ENCODE assay signal across 10 mouse cellular contexts in genomic region chr19:58395785-58396603, GRCm38 (mm10). TPM values are rescaled to one million over a fixed set of nuclear protein-coding genes. Genes with fewer than 3 reads are reported as not detected.
A peak's percentile ranks its signal among the peaks of the same experiment; 100 is the strongest.
DNase-seq lines count a peak whose midpoint lies in the region; ATAC-seq and TF ChIP-seq lines count a peak whose summit lies in the region.
"Had no signal": no experiment of that assay in that cellular context is flagged by ENCODE, and none has a peak within 500 bp of the region (broad histone marks: within the 10 kb centered on the region; RNA-seq: fewer than 3 reads in every experiment).

No protein-coding gene starts in this region.

- H3K4me1 ChIP-seq in kidney, postnatal 0 days (replicated peaks; ENCODE audit: insufficient read depth, low read length), result peaks cover 9% of the 10 kb centered on the region
- H3K4me1 ChIP-seq in kidney, adult 2 months (ENCODE audit: control insufficient read depth, insufficient read depth, low read length), result peaks cover 6% of the 10 kb centered on the region
- peaks cover 26% of the 10 kb centered on the region for H3K4me1 ChIP-seq in embryonic facial prominence, embryonic 10.5 days
- H3K4me1 ChIP-seq in limb, embryonic 12.5 days (replicated peaks), result peaks cover 29% of the 10 kb centered on the region
- no peaks in the 10 kb centered on the region for H3K4me1 ChIP-seq in cerebellum, adult 2 months (ENCODE audit: control insufficient read depth, insufficient read depth, low read length)

- no peaks in the 10 kb centered on the region for H3K9me3 ChIP-seq in kidney, postnatal 0 days (replicated peaks; ENCODE audit: low read length)
- no peaks in the 10 kb centered on the region for H3K9me3 ChIP-seq in embryonic facial prominence, embryonic 10.5 days
- no peaks in the 10 kb centered on the region for H3K9me3 ChIP-seq in limb, embryonic 12.5 days

- TF ChIP-seq CTCF in kidney, postnatal 0 days (IDR thresholded peaks at IDR 0.05; ENCODE audit: low read depth), result no peak
- TF ChIP-seq CTCF in kidney, adult 2 months (conservative IDR thresholded peaks at IDR 0.05; ENCODE audit: insufficient read depth, insufficient read length, low read depth, low read length), result no peak
- TF ChIP-seq CTCF in cerebellum, adult 2 months (IDR thresholded peaks at IDR 0.05; ENCODE audit: borderline replicate concordance, insufficient read depth, low read depth, low read length), result no peak

- 12% methylated on average over 16 of the region's 16 CpGs for WGBS in kidney, postnatal 0 days
- WGBS in kidney, adult 2 months, result 29% methylated on average over 16 of the region's 16 CpGs
- WGBS in embryonic facial prominence, embryonic 10.5 days, result 30% methylated on average over 16 of the region's 16 CpGs
- 67% methylated on average over 16 of the region's 16 CpGs for WGBS in limb, embryonic 12.5 days
- WGBS in cerebellum, adult 2 months, result 58% methylated on average over 16 of the region's 16 CpGs

- DNase-seq in kidney, postnatal 0 days (ENCODE audit: low spot score), result peak; percentile 21
- DNase-seq in kidney, adult 2 months, result no peak
- DNase-seq in embryonic facial prominence, embryonic 10.5 days (ENCODE audit: low spot score), result peak; percentile 73
- DNase-seq in retina, embryonic 14.5 days (ENCODE audit: low spot score), result peak; percentile 46
- no peak for DNase-seq in frontal cortex, postnatal 10 days (ENCODE audit: low spot score in 2 of 2)
- DNase-seq in cerebellum, adult 2 months, result no peak
- DNase-seq: gastrocnemius, postnatal 14 days; lung, postnatal 4 days had no signal

- peak overlapping the region; percentile 32 for H3K4me2 ChIP-seq in kidney, postnatal 0 days (ENCODE audit: low read length)
- peak overlapping the region; percentile 10; the same call in 1 of the 2 replicates for H3K4me2 ChIP-seq in limb, embryonic 12.5 days

- peak overlapping the region; percentile 65 for H3K27ac ChIP-seq in kidney, postnatal 0 days
- H3K27ac ChIP-seq in kidney, adult 2 months (ENCODE audit: insufficient read depth, low read depth, low read length), result no peak overlapping the region
- H3K27ac ChIP-seq in embryonic facial prominence, embryonic 10.5 days (replicated peaks), result peak overlapping the region; percentile 87
- peak overlapping the region; percentile 72 for H3K27ac ChIP-seq in limb, embryonic 12.5 days
- no peak overlapping the region for H3K27ac ChIP-seq in cerebellum, adult 2 months (ENCODE audit: insufficient read depth, low read length)

- no peaks in the 10 kb centered on the region for H3K36me3 ChIP-seq in kidney, postnatal 0 days (ENCODE audit: insufficient read depth, low read length)
- no peaks in the 10 kb centered on the region for H3K36me3 ChIP-seq in kidney, adult 2 months (ENCODE audit: control insufficient read depth, insufficient read depth, low read length)
- H3K36me3 ChIP-seq in embryonic facial prominence, embryonic 10.5 days (replicated peaks), result no peaks in the 10 kb centered on the region
- no peaks in the 10 kb centered on the region for H3K36me3 ChIP-seq in limb, embryonic 12.5 days

- no peak overlapping the region for H3K9ac ChIP-seq in kidney, postnatal 0 days (ENCODE audit: low read depth, low read length)
- H3K9ac ChIP-seq in limb, embryonic 12.5 days (replicated peaks), result no peak overlapping the region

- ATAC-seq in kidney, postnatal 0 days (replicated peaks; ENCODE audit: low FRiP score, low read depth), result peak; percentile 44; the same call in 1 of the 2 replicates
- ATAC-seq in limb, embryonic 12.5 days (ENCODE audit: insufficient number of reproducible peaks, insufficient read depth, low FRiP score, low TSS enrichment, low read depth), result no peak; the same call in 1 of the 2 replicates
- no peak for ATAC-seq in megakaryocyte progenitor cell, adult 5-6 weeks (replicated peaks; ENCODE audit: poor library complexity)

- no peak for TF ChIP-seq POLR2A in kidney, adult 2 months (IDR thresholded peaks at IDR 0.05; ENCODE audit: low read depth, low read length)
- no peak for TF ChIP-seq POLR2A in cerebellum, adult 2 months (IDR thresholded peaks at IDR 0.05; ENCODE audit: borderline replicate concordance, insufficient read depth, low read length)

- no peaks in the 10 kb centered on the region for H3K27me3 ChIP-seq in kidney, postnatal 0 days (ENCODE audit: insufficient read depth, low read length)
- no peaks in the 10 kb centered on the region for H3K27me3 ChIP-seq in kidney, adult 2 months (replicated peaks; ENCODE audit: control insufficient read depth, insufficient read depth, low read length)
- H3K27me3 ChIP-seq in embryonic facial prominence, embryonic 10.5 days (replicated peaks; ENCODE audit: low read depth, poor library complexity, severe bottlenecking), result no peaks in the 10 kb centered on the region
- no peaks in the 10 kb centered on the region for H3K27me3 ChIP-seq in limb, embryonic 12.5 days
- no peaks in the 10 kb centered on the region for H3K27me3 ChIP-seq in cerebellum, adult 2 months (ENCODE audit: control insufficient read depth, insufficient read depth, low read length)

- H3K4me3 ChIP-seq in kidney, postnatal 0 days (replicated peaks; ENCODE audit: low read depth, low read length), result no peak overlapping the region
- no peak overlapping the region for H3K4me3 ChIP-seq in kidney, adult 2 months (ENCODE audit: insufficient read depth, low read depth, low read length)
- H3K4me3 ChIP-seq in embryonic facial prominence, embryonic 10.5 days, result peak overlapping the region; percentile 31; the same call in 1 of the 2 replicates
- H3K4me3 ChIP-seq in limb, embryonic 12.5 days (replicated peaks), result no peak overlapping the region
- H3K4me3 ChIP-seq in cerebellum, adult 2 months (replicated peaks; ENCODE audit: insufficient read depth, low read depth, low read length), result no peak overlapping the region

RNA-seq across cellular contexts. Expression of gene Gfra1, which starts 59.7 kb away (rescaled TPM):
- polyA plus RNA-seq in kidney, postnatal 0 days (2015; fragmentation: Nextera tagmentation; extraction: Ambion mirVana), result 55.3 and 56.4 TPM in 2 replicates
- 6.8 and 8.4 TPM in 2 replicates for polyA plus RNA-seq in kidney, adult 2 months (2012; rRNA removed)
- 13.4 and 15.4 TPM in 2 replicates for polyA plus RNA-seq in embryonic facial prominence, embryonic 10.5 days (2016; fragmentation: Nextera tagmentation; extraction: Ambion mirVana)
- 15.5 and 17.0 TPM in 2 replicates for polyA plus RNA-seq in limb, embryonic 12.5 days (2016; fragmentation: Nextera tagmentation; extraction: Ambion mirVana)
- 11.9 and 14.1 TPM in 2 replicates for polyA plus RNA-seq in cerebellum, adult 2 months (2012; rRNA removed)
- total RNA-seq in megakaryocyte progenitor cell, adult 5-6 weeks (2015), result 0.20 TPM in 1 of 2 replicates, not detected in the other
- 0.03 and 0.08 TPM in 2 replicates for total RNA-seq in megakaryocyte progenitor cell, adult 5-6 weeks (2017)

Comparison
In these comparisons a context has a peak if more than half of its experiments do, and no peak if none do; other contexts are left out.
1. DNase-seq: peak in kidney, postnatal 0 days (single experiment), embryonic facial prominence, embryonic 10.5 days (single experiment) and retina, embryonic 14.5 days (single experiment); none in kidney, adult 2 months (single experiment), frontal cortex, postnatal 10 days (0 of 2) and cerebellum, adult 2 months (0 of 2).
2. H3K27ac ChIP-seq: peak in kidney, postnatal 0 days (single experiment), embryonic facial prominence, embryonic 10.5 days (single experiment) and limb, embryonic 12.5 days (single experiment); none in kidney, adult 2 months (single experiment) and cerebellum, adult 2 months (single experiment).